Mouse (Mus musculus): Measurements from ENCODE around the gene Nrxn1. TPM values are rescaled to one million over a fixed set of nuclear protein-coding genes. Genes with fewer than 3 reads are reported as not detected.

Gene Nrxn1
- total RNA-seq, 4 experiments from 2014 or later, result 0.46 to 0.88 (median 0.64) TPM

- no peak for DNase-seq (ENCODE audit: low spot score in 2 of 2)
These were observed 641.5 kb downstream of the Nrxn1 start for GRCm38 (mm10) chr17:90451384-90451783.

- DNase-seq (ENCODE audit: low spot score in 2 of 2), result no peak
These were observed 649.8 kb downstream of the Nrxn1 start for GRCm38 (mm10) chr17:90443067-90443466.

- DNase-seq (ENCODE audit: low spot score in 2 of 2), result no peak
These were observed 657.0 kb downstream of the Nrxn1 start for GRCm38 (mm10) chr17:90435836-90436235.

GRCm38 (mm10) chr17:90435371-90435770 is 657.5 kb downstream of the Nrxn1 start:
- no peak for DNase-seq (ENCODE audit: low spot score in 2 of 2)

GRCm38 (mm10) chr17:90430211-90430610 is 662.7 kb downstream of the Nrxn1 start:
- DNase-seq (ENCODE audit: low spot score in 2 of 2), result no peak

- no peak for DNase-seq (ENCODE audit: low spot score in 2 of 2)
These were observed 666.9 kb downstream of the Nrxn1 start for GRCm38 (mm10) chr17:90425974-90426373.

GRCm38 (mm10) chr17:90422591-90422990 is 670.3 kb downstream of the Nrxn1 start:
- no peak for DNase-seq (ENCODE audit: low spot score in 2 of 2)

GRCm38 (mm10) chr17:90420757-90421156 is 672.1 kb downstream of the Nrxn1 start:
- no peak for DNase-seq (ENCODE audit: low spot score in 2 of 2)

- no peak for DNase-seq (ENCODE audit: low spot score in 2 of 2)
These were observed 673.3 kb downstream of the Nrxn1 start for GRCm38 (mm10) chr17:90419615-90420014.

GRCm38 (mm10) chr17:90396357-90396756 is 696.5 kb downstream of the Nrxn1 start:
- DNase-seq (ENCODE audit: low spot score in 2 of 2), result no peak

- DNase-seq (ENCODE audit: low spot score in 2 of 2), result no peak
These were observed 698.3 kb downstream of the Nrxn1 start for GRCm38 (mm10) chr17:90394606-90395005.

- no peak for DNase-seq (ENCODE audit: low spot score in 2 of 2)
These were observed 700.1 kb downstream of the Nrxn1 start for GRCm38 (mm10) chr17:90392751-90393150.

- DNase-seq (ENCODE audit: low spot score in 2 of 2), result no peak
These were observed 702.3 kb downstream of the Nrxn1 start for GRCm38 (mm10) chr17:90390316-90391212.

GRCm38 (mm10) chr17:90384856-90385255 is 708.0 kb downstream of the Nrxn1 start:
- no peak for DNase-seq (ENCODE audit: low spot score in 2 of 2)

- DNase-seq (ENCODE audit: low spot score in 2 of 2), result no peak
These were observed 710.1 kb downstream of the Nrxn1 start for GRCm38 (mm10) chr17:90382496-90383443.

- no peak for DNase-seq (ENCODE audit: low spot score in 2 of 2)
These were observed 716.3 kb downstream of the Nrxn1 start for GRCm38 (mm10) chr17:90376533-90376932.

GRCm38 (mm10) chr17:90362169-90362568 is 730.7 kb downstream of the Nrxn1 start:
- DNase-seq (ENCODE audit: low spot score in 2 of 2), result no peak

GRCm38 (mm10) chr17:90349385-90350095 is 743.3 kb downstream of the Nrxn1 start:
- DNase-seq (ENCODE audit: low spot score in 2 of 2), result no peak

- DNase-seq (ENCODE audit: low spot score in 2 of 2), result no peak
These were observed 746.0 kb downstream of the Nrxn1 start for GRCm38 (mm10) chr17:90346735-90347475.

- no peak for DNase-seq (ENCODE audit: low spot score in 2 of 2)
These were observed 759.4 kb downstream of the Nrxn1 start for GRCm38 (mm10) chr17:90333445-90333844.

GRCm38 (mm10) chr17:90323674-90324073 is 769.2 kb downstream of the Nrxn1 start:
- no peak for DNase-seq (ENCODE audit: low spot score in 2 of 2)
